Mouse (Mus musculus): Measurements from ENCODE around the gene Chst4. TPM values are rescaled to one million over a fixed set of nuclear protein-coding genes. Genes with fewer than 3 reads are reported as not detected.
A peak's percentile ranks its signal among the peaks of the same experiment; 100 is the strongest.
"Not testable (repeated sequence)": the region's sequence is repeated elsewhere in the genome, so short reads cannot be mapped to it uniquely, and the experiment has no call there.

The Chst4 gene
- 30.7 and 50.1 TPM in 2 replicates for polyA plus RNA-seq (2012; rRNA removed)

- WGBS, result 30% methylated on average over 5 of the region's 5 CpGs
- no peak for DNase-seq (ENCODE audit: low read depth, low spot score)
Measured at GRCm38 (mm10) chr8:110039659-110040058, at the start of gene Chst4. Chst4 (minus strand) TSS chr8:110039740.

- 88% methylated on average over 11 of the region's 11 CpGs for WGBS
- DNase-seq (ENCODE audit: low read depth, low spot score), result no peak
Measured at GRCm38 (mm10) chr8:110082416-110083105, 43.0 kb upstream of the Chst4 start.

GRCm38 (mm10) chr8:110079282-110080221 is 40.0 kb upstream of the Chst4 start, which contains the start of gene Zfp612:
Zfp612 (plus strand) TSS chr8:110079746.
- DNase-seq (ENCODE audit: low read depth, low spot score), result no peak
- 6% methylated on average over 54 of the region's 54 CpGs for WGBS

GRCm38 (mm10) chr8:110074496-110074895 is 35.0 kb upstream of the Chst4 start:
- 82% methylated on average over 8 of the region's 8 CpGs for WGBS
- no peak for DNase-seq (ENCODE audit: low read depth, low spot score)

- peak; percentile 77 for DNase-seq (ENCODE audit: low read depth, low spot score)
- WGBS, result 11% methylated on average over 9 of the region's 9 CpGs
Measured at GRCm38 (mm10) chr8:110071600-110071999, 32.1 kb upstream of the Chst4 start.

- DNase-seq (ENCODE audit: low read depth, low spot score), result no peak
- 74% methylated on average over 4 of the region's 4 CpGs for WGBS
Measured at GRCm38 (mm10) chr8:110069706-110070105, 30.2 kb upstream of the Chst4 start.

GRCm38 (mm10) chr8:110065676-110066075 is 26.1 kb upstream of the Chst4 start:
- WGBS, result 85% methylated on average over 4 of the region's 4 CpGs
- no peak for DNase-seq (ENCODE audit: low read depth, low spot score)

GRCm38 (mm10) chr8:110064606-110065365 is 25.2 kb upstream of the Chst4 start:
- no peak for DNase-seq (ENCODE audit: low read depth, low spot score)
- WGBS, result 35% methylated on average over 18 of the region's 18 CpGs

GRCm38 (mm10) chr8:110064161-110064560 is 24.6 kb upstream of the Chst4 start:
- WGBS, result 29% methylated on average over 9 of the region's 9 CpGs
- DNase-seq (ENCODE audit: low read depth, low spot score), result peak; percentile 69

GRCm38 (mm10) chr8:110058207-110058606 is 18.7 kb upstream of the Chst4 start:
- DNase-seq (ENCODE audit: low read depth, low spot score), result no peak
- 75% methylated on average over 8 of the region's 8 CpGs for WGBS

- no peak for DNase-seq (ENCODE audit: low read depth, low spot score)
- WGBS, result 29% methylated on average over 6 of the region's 6 CpGs
Measured at GRCm38 (mm10) chr8:110051208-110051607, 11.7 kb upstream of the Chst4 start.

GRCm38 (mm10) chr8:110040509-110040908 is 969 bp upstream of the Chst4 start:
- DNase-seq (ENCODE audit: low read depth, low spot score), result no peak
- 47% methylated on average over 4 of the region's 4 CpGs for WGBS

GRCm38 (mm10) chr8:110039216-110039615 is 324 bp downstream of the Chst4 start:
- WGBS, result 14% methylated on average over 7 of the region's 7 CpGs
- no peak for DNase-seq (ENCODE audit: low read depth, low spot score)

GRCm38 (mm10) chr8:110036156-110036555 is 3.4 kb downstream of the Chst4 start:
- WGBS, result 21% methylated on average over 2 of the region's 2 CpGs
- no peak for DNase-seq (ENCODE audit: low read depth, low spot score)

GRCm38 (mm10) chr8:110034331-110034730 is 5.2 kb downstream of the Chst4 start:
- no peak for DNase-seq (ENCODE audit: low read depth, low spot score)
- 62% methylated on average over 4 of the region's 4 CpGs for WGBS

- DNase-seq (ENCODE audit: low read depth, low spot score), result not testable (repeated sequence)
- 42% methylated on average over 8 of the region's 8 CpGs for WGBS
Measured at GRCm38 (mm10) chr8:110033771-110034170, 5.8 kb downstream of the Chst4 start.

GRCm38 (mm10) chr8:110022768-110023344 is 16.7 kb downstream of the Chst4 start:
- WGBS, result 21% methylated on average over 10 of the region's 10 CpGs

GRCm38 (mm10) chr8:110022081-110022480 is 17.5 kb downstream of the Chst4 start:
- WGBS, result 23% methylated on average over 6 of the region's 6 CpGs
- DNase-seq (ENCODE audit: low read depth, low spot score), result no peak

More at GRCm38 (mm10) chr8:110022768-110023344, 16.7 kb downstream of the Chst4 start:
- DNase-seq (ENCODE audit: low read depth, low spot score), result peak; percentile 92

GRCm38 (mm10) chr8:110010868-110011267 is 28.7 kb downstream of the Chst4 start:
- 30% methylated on average over 5 of the region's 5 CpGs for WGBS

More at GRCm38 (mm10) chr8:110010868-110011267, 28.7 kb downstream of the Chst4 start:
- no peak for DNase-seq (ENCODE audit: low read depth, low spot score)

Data from large intestine, adult 2 months (tissue).